Mouse (Mus musculus): ENCODE measurements around the gene Ddx20.

Gene Ddx20

DNA sequence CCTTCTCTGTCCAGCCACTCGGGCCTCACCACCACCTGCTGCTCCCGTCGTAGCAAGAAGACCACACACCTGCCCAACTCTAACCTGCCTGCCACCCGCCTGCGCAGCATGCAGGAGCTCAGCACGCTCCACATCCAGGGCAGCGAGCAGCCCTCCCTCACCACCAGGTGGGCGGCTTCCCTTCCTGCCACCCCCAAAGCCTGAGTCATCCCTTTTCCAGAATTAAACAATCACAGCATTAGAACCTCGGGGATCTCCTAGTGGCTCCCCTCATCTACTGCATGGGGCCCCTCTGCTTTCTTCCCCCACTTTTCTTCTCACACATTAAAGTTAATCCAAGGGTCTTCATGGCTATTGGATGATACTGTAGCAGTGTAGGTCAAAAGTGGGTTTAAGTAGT is 19.2 kb downstream of the Ddx20 start:
- no peak for DNase-seq (ENCODE audit: low spot score in 2 of 2)

DNA sequence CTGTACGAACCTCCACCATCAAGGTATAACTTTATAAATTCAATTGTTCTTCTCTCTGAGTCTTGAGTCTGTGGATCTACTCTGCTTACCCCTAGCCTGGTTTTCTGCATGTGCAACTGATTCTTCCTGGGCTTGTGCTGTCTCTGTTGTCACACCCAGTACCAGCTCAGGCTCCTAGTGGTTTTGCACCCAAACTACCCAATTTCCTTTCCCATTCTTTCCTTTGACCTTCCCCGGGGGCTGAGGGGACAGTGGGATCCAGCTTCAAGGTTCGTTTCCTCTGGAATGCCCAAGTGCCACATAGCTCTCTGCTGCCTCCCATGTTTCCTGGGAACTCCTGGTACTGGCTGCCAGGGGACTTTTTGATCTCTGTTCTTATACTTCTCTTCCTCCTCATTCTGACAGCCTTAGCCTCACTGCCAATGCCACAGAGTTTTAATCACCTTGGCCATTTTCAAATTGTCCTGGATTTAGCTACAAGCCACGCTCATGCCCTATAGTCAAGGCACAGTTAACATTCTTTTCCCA is 20.3 kb downstream of the Ddx20 start:
- DNase-seq (ENCODE audit: low spot score in 2 of 2): no peak

DNA sequence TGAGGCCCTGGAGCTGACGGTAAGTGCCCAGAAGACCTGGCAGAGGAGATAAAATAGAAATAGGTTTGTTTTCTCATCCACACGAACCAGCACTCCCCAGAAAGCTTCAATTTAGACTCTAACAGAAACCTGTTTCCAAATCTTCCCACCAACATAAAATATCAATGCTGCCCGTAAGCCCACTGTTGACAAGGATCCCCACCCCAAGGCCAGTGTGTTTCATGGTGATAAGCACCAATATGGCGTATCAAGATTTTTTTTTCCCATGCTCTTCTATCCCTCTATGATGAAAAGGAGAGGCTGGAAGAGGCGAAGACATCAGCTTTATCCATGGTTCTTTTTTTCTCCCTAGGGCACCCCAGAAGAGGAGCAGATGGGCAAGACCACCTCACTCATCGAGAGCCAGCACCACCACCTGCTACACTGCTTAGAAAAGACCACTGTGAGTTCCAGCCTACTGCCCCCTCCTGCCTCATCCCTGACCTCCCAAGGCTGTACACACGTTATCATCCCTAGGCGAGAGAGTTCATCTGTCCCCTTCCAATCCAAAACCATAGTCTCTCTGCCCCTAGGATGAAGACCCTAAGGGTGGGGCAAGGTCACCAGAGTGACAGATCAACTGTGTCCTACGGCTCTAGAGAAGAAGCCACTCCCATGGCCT is 22.1 kb downstream of the Ddx20 start:
- DNase-seq (ENCODE audit: low spot score in 2 of 2): no peak

DNA sequence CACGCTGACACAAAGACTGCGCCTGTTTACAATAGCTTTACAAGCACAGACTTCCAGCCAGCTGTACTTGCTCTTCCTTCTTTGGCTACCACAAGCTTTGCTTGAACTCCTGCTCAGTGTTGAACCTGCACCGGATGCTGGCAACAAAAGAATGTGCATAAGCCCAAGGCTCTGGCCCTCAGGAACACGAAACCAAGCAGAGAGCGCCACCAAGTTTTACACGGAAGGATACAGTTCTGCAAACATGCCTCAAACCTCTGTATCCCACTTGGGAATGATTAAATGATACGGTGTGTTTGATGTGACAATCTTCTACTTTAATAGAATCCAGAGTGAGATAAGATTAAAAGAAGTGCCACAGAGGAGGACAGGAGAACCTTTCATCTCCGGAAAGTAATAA is 24.3 kb downstream of the Ddx20 start:
- DNase-seq (ENCODE audit: low spot score in 2 of 2): no peak

DNA sequence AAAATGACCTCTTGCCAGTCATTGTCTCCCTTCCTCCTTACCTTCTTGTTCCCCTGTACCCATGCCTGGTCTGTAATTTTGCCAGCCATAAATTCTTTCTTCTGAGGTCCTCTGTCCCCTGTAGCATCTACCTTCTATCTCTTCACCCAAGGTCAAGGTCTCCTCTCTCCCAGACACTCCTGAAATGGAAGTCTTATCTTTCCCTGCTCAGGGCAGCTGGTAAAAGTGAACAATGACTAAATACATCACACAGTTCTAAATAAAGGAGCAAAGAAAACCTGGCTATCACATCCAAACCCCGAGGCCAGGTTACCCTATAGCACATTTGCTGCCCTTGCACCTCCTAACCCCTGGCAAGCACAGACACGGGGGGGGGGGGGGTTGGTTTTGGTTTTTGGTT is 26.8 kb downstream of the Ddx20 start:
- DNase-seq (ENCODE audit: low spot score in 2 of 2): no peak

DNA sequence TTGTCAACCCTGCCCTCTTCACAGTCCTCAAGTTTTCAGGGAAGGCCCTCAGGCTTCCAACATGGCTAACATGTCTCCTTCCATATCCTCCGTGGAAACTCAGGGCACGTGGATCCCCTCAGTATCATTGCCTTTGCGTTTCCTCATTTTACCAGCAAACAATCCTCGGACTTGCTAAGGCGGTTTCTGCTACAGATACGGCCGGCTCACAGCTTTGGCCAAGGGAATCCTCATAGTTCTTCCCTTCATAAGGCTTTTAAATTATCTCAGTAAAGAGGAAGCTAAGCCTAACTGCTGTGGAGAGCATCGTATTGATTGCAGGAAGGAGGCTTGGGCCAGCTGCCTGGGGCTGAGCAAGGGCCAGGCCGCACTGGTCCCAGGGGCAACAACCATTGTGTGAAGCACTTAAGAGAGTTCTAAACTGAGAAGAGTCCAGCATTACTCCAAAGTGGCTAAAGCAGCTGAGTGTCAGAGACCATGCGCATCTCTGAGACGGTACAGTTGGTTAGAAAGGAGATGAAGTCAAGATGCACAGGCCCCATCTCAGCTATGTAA is 32.3 kb downstream of the Ddx20 start:
- no peak for DNase-seq (ENCODE audit: low spot score in 2 of 2)

DNA sequence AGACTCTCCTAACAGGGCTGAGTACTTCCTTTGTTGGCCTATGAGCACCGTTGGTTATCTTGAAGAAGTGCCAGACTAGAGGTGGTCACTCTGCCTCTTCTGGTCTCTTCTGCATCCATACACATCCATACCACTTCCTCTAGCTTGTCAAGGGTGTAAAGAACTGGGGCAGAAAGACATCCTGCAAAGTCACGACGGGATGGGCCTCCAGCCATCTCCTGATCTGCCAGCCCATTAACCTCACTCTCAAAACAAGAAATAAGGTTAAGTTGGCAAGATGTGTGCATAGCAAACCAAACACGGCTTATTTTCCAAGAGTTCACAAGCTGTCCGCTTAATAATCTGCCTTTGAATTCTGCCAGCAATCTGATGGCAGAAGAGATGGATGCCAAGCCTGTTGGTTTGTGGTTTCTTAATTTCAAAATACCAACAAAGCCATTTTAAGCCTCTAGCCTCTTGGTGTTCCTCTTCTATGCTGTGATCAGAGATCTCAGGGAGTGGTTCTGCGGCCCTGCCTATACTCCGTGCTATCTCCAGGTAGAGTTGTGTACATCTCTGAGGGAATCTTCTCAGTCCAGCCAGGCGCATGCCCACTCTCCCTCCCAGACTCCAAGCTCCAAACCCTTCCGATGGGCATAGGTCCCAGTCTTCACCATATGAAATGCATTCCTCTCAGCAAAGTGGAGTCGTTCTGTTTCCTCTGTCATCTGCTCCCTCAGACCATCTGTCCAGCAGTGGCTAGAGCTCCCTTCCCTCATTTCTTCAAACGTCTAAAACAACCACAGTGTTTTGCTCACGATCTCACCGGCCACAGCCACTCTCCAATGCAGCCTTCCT is 33.6 kb downstream of the Ddx20 start:
- DNase-seq (ENCODE audit: low spot score in 2 of 2): no peak

DNA sequence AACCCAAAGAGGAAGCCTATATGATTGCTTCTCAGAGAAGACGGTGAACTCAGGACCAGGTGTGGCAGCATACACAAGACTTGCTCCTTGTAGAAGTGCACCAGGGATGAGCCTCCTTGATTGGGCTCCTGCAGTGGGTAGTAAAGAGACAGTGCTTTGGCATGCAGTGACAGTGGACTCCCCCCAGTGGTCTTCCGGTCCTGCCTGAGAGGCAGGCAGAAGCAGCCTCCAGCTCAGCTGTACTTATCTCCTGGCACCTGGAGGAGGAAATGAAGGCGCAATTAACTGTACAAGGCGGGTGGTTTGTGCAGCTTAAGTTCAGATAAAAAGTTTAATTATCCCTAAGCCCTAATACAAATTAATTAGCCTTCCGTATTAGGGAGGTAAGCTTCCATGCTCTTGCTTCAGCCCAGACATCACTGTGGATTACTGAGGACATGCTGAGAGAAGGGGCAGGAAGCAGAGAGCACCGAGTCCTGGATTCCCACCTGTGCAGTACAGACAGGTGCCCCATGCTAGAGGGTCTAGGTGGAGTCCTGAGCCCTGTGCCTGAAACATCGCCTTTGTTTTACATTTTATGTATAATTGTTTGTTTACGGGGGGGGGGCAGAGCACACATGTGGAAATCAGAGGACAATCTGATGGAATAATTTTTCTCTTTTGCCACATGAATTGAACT is 38.3 kb downstream of the Ddx20 start:
- no peak for DNase-seq (ENCODE audit: low spot score in 2 of 2)

DNA sequence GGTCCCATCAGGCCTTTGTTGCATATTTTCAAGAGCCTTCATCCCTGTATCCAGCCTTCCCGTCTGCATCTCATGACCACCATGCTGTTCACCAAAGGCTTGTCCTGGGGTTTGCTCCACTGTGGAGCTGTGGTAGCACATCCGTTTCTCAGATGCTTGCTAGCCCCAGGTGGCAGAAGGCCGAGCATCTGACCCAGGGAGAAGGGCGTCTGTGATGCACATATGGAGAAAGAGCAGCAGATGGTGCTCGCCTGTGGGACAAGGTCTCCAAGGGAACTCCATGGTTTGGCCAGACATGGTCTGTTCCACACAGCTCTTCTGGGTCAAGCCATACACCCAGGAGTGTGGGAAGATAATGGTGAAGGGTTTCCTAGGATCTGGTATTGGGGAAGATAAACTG is 43.8 kb downstream of the Ddx20 start:
- no peak for DNase-seq (ENCODE audit: low spot score in 2 of 2)

DNA sequence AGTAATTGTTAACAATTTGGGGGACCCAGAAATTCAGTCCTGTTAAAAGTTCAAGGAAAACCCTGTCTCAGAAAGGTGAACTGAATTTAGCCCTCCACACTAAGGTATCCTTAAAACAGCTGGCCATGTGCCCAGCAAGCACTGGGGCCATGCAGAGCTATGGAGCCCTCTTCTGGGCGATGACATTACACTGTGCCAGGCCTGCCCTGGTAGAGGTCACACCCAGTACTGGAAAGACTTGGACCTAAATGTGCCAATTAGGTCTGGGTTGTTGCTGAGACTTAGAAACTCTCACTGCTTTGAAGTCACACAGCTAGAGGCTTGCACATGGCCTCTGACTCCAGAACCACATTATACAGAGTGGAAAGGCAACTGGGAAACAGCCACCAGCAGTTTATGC is 45.2 kb downstream of the Ddx20 start:
- DNase-seq (ENCODE audit: low spot score in 2 of 2): no peak

DNA sequence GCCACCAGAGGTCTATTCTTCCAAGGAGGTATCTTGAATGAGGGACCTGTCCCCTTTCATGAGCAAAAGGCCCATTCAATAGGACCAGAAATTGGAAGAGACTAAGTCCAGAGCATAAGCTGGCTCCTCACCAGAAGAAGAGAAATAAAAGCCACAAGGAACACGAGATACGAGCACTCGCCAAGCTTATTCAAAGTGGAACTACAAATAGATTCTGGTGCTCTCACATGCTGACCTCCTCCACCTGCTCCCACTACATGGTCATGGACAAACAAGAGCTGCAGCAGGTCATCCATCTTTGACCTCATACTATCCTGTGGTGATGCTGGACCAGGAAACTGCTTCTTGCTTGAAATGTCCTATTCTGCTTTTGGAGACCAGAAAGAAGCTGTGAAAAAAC is 54.4 kb downstream of the Ddx20 start:
- DNase-seq (ENCODE audit: low spot score in 2 of 2): no peak

DNA sequence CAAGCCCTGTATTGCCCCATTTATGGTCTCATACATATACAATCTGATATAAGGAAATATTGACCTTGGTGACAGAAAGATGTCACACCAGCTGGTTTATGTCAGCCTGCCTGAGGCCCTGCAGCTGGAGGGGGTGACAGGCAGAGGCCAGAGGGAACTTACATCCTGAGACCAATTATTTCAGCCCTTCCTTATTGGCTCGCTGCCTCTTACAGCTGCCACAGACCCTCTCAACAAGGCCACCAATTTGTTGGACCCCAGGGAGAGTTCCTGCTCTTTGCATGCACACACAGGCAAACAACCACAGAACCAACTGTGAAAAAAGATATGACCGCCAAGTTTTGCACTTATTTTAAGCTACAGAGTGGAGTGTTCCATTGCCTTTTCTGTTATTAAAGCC is 55.1 kb downstream of the Ddx20 start:
- DNase-seq (ENCODE audit: low spot score in 2 of 2): no peak

Data from urinary bladder, adult 18-20 months (tissue).